Mouse (Mus musculus): ENCODE data around the gene Rnf40.

GRCm38 (mm10) chr7:127583260-127583659, 5.3 kb upstream of the Rnf40 start:
- TF ChIP-seq POLR2A (IDR thresholded peaks at IDR 0.05; ENCODE audit: borderline replicate concordance, extremely low read depth, low read depth, low read length) (no peak), CTCF (IDR thresholded peaks at IDR 0.05; ENCODE audit: insufficient read depth, low read length) (no peak)
